Mouse (Mus musculus) layer of hippocampus, postnatal 10 days (tissue): Measurements from ENCODE around the gene Dock8. TPM values are rescaled to one million over a fixed set of nuclear protein-coding genes. Genes with fewer than 3 reads are reported as not detected.
"Not testable (repeated sequence)": the region's sequence is repeated elsewhere in the genome, so short reads cannot be mapped to it uniquely, and the experiment has no call there.

Experiments used
- DNase-seq, 2 experiments: peaks; one replicate each; pipeline ENCODE4 v3.0.0; 2021; ENCODE audit warnings: low spot score in 2 of 2
- total RNA-seq, 2 experiments: library from RNA; stranded (reverse); gene quantifications; 2 replicates each; pipeline ENCODE4 v1.2.3; 2021

Gene Dock8
- total RNA-seq, 2 experiments from 2014 or later = 2.5 to 4.2 TPM

DNA sequence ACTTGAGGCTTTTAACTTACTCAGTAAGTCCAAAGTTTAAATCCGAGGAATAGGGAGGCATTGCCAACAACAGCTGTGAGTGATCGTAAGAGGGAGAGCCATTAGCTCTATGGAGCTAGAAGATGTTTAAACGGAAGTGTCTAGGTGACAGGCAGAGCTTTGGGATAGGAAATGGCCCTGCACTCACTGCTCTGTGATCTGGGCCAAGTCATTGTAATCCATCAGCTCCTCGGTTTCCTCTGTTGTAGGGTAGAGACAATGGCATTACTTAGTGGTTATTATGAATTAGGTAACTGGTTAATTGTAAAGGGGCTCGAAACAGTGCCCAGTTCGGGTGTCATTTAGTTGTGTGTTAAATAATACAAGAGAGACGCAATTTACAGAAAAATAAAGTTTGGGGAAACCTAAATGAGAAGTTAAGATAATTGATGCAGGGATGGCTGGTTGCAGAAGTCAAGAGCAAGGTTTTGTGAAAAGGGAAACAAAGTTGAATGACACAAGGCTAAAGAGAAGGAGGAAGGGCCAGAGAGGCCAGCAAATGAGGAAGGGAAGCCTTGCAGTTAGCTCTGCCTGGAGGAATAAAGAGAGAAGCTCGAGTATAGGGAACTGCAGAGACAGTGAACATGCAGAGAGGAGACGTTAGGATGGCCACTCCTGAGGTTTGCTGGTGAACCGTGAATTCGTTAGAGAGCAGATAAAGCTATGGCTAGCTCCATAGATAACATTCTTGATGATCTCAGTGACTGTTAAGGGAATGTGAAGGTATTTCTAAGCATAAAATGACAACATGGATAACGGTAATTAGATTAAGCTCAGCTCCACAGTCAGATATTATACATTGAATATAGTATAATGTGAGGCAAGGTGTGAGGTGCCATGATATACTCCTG, 2.3 kb upstream of the Dock8 start:
- no peak for DNase-seq

DNA sequence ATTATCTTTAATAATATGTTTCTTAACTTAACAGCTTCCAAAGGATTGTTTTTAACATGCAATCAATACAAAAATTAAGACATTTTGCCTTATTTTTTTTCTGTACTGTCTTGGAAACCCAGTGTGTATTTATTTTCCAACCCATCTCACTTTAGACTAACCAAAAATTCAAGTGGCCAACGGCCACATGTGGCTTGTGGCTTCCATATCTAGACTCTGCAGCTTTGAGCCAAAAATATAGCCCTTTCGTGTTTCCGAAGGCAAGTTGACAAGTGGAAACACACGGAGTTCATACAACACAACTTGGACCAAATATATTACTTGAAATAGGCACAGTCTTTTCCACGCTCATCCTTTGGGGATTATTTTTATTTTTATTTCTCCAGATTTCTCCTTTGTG, 773 bp upstream of the Dock8 start:
- DNase-seq = no peak

- no peak for DNase-seq
Observed at GRCm38 (mm10) chr19:25000153-25000552, 819 bp downstream of the Dock8 start.

DNA sequence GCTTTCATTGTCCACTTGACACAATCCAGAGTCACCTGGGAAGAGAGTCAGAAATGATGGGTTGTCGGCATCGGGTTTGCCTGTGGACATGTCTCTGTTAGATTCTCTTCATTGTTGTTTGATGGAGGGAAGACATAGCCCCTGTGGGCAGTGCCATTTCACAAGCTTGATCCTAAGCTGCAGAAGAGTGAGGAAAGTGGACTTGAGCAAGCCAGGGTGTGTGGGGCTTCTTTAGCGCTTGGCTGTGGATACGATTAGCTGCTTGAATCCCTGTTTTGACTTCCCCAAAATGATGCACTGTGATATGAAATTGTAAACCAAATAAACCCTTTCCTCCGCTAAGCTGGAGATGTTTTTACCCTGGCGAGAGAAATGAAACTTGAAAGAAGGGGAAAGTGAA, 2.7 kb downstream of the Dock8 start:
- DNase-seq = no peak

DNA sequence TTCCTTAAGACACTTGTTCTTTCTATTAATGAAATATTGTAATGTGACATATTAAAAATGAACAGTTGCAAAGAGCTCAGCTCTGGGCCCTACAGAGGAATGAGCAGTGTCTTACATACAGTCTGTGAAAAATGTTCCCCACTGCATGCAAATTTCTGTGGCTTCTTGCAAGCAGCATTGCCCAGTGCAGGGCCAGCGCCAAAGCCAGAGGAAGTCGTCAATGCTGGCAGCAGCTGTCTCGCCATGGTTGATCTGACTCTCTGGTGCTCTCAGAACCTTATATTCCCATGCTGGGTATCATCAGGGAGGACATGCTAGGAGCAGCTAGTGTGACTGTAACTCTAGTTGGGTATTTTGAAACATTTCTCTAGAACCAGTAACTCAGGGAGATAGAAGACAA, 3.5 kb downstream of the Dock8 start:
- DNase-seq = no peak

- no peak for DNase-seq
Observed at GRCm38 (mm10) chr19:25003810-25004209, 4.5 kb downstream of the Dock8 start.

DNA sequence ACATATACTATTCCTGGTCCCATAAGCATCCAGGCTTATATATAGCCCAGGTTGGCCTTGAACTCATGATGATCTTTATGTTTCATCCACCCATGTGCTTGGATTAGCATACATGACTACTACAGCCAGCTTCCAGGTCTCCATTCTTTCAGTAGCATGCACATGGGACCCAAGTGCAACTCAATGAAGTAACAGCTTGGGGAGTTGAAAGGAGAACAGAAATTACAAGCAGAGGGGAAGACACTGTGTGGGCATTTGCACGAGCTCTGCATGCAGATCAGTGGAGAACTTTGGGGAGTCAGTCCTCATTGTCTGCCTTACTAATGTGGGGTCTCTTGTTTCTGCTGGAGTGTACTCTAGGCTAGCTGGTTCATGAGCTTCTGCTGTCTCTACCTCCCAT, 7.4 kb downstream of the Dock8 start:
- DNase-seq = no peak

- DNase-seq = no peak
Observed at GRCm38 (mm10) chr19:25008509-25008908, 9.2 kb downstream of the Dock8 start.

DNA sequence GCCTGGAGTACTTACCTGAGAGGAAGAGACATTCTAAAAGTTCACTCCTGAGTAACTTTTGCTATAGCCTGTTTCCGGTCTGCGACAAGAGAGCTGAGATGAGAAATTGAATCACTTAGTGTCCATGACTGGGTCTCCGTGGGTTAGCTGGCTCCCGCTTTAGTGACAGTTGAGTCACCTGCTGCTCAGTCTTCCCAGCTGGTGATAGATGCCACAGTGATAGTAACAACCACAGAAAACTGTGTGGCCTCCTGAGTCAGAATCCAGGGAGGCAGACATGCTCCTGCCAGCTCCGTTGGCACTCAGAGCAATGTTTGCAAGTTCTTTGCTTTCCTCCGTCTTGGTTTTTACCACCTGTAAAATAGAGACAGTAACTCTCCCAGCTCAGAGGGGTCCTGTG, 23.4 kb downstream of the Dock8 start:
- DNase-seq = no peak

GRCm38 (mm10) chr19:25031765-25032164, 32.4 kb downstream of the Dock8 start:
- no peak for DNase-seq

GRCm38 (mm10) chr19:25033008-25033407, 33.7 kb downstream of the Dock8 start:
- DNase-seq = not testable (repeated sequence)

DNA sequence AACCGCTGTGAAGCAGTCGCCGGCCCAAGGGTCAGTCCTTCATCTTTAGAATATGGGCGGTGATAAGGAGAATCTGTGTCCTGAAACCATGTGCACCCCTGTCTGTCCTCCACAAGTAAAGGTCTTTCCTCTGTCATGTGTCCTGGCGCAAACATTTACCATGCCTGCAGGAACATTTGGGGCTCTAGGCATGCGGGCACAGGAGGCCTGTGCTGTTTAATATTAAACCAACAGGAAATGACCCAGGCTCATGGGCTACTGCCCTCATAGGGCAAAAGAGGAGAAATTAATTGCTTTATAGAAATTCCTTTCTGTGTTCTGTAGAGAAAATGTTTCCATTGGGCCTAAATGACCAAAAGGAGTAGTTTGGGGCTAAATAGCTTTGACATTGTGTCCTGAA, 36.5 kb downstream of the Dock8 start:
- no peak for DNase-seq

GRCm38 (mm10) chr19:25036784-25037183, 37.5 kb downstream of the Dock8 start:
- DNase-seq = no peak

DNA sequence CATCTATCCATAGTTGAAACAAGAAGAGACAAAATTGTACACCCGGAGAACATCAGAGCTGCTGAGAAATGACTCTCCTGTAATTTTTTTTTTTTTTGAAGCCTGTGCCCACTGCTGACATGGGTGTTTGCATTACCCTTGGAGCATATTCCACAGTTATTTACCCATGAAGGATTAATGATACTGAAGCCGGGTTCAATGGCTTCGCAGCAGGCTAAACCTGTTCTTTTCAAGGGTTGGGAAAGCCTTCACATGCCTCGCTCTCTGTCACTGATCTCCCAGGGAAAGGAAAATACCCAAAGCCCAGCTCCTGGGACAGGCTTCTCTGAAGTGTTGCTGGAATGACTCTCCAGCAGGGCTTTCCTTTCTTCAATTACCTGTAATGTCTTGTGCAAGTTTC, 37.9 kb downstream of the Dock8 start:
- no peak for DNase-seq

DNA sequence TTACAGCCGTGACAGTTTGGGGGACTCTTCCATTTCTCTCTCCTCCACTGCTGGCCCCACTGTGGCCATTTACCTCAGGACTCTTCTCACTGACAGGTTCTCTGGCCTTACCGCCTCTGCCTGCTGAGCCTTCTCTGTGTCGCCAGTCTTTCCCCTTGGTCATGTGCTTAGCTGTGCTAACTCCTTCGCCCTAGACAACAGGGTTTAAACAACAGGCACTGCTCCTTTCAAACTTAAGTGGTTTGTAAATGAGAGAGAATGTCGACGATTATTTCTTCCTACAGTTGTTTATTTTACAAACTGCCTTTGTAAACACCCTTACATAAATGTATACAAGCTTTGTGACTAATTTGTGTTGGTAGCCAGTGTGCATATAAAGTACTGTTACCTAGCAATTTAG, 39.0 kb downstream of the Dock8 start:
- DNase-seq = no peak

- no peak for DNase-seq
Observed at GRCm38 (mm10) chr19:25041209-25041608, 41.9 kb downstream of the Dock8 start.

- no peak for DNase-seq
Observed at GRCm38 (mm10) chr19:25042973-25043372, 43.6 kb downstream of the Dock8 start.

GRCm38 (mm10) chr19:25044057-25044456, 44.7 kb downstream of the Dock8 start:
- DNase-seq = no peak

DNA sequence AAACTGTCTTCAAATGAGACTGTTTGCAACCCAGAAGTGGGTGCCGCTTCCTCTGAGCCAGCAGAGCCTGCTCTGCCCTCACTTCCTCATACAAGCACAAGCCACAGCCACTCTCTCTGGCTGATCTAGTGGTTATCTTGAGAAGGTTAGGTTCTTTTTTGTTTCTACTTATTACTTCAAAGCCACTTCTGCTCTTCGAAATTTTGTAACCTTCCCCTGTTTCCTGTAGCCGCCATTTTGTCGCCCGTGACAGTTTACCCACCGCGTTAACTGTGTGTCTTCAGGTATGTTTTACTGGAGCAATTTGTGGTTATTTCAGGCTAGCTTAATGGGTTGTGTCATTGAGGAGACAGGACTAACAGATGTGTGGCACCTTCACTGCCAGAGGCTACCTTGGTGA, 53.0 kb downstream of the Dock8 start:
- DNase-seq = no peak

DNA sequence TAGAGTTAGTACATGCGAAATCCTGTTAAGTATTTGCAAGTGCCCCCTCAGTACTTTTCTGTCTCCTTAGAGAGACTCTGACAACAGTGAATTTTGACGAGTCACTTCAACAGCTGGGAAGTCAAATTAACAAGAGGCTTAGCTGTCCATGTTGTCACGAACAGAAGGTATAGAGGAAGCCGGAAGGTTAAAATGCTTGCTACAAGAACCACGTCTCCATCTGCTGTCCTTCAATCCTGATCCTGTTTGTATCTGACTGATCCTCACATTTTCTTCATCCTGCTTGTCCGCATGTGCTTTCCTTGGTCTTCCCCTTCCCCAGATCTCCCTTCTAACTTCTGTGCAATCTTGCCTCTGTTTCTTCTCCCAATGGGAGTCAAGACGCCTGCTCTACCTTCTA, 53.8 kb downstream of the Dock8 start:
- DNase-seq = no peak

DNA sequence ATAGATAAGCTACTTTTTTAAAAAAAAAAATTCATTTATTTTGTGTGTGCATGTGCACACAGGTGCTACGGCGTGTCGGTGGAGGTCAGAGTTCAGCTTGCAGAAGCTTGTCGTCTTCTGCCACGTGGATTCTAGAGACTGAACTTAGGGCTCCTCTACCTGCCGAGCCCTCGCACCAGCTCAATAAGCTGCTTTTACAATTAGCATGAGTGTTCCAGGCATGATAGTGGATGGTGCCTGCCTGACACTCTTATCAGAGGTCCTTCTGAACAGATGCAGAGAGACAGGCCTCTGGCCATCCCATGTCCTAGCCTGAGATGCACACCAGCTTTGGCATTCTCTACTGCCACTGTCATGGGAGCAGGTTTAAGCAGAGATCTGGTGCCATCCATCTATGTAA, 55.7 kb downstream of the Dock8 start:
- DNase-seq = no peak

DNA sequence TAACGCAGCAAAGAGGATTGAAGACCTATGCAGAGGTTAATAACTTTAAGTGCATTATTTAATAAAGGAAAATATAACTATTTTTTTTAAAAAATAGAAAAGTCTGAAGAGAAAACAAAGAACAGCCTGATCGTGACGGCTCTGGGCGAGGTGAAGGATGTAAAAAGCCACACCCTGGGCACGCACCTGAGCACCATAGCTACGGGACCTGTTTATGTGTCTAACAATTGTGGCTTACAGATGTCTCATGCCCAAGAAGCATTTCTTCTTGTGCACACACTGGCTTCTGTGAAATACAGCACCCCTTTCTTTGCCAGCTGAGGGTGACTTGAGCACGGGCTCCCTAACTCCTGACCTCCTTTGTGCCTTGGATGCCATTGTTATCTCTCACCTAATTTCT, 56.2 kb downstream of the Dock8 start:
- DNase-seq = no peak

DNA sequence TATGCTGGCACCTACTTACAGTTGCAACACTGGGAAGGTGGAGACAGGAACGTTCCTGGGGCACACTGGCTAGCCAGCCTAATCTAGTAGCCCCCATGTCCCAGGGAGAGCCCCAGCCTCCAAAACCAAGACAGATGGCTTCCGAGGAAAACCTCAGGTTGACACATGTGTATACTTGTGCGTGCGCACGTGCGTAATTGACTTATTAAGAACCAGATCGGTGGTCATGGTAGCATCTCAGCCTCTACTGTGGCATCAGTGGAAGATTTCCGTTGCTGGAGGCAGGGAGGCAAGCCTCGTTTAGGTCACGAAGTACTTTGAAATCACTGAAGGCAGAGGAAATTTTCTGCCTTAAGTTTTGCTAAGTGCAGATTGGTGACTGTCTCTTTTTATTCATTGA, 56.9 kb downstream of the Dock8 start:
- DNase-seq = no peak
